Mouse (Mus musculus): Measurements from ENCODE around the gene Glud1. TPM values are rescaled to one million over a fixed set of nuclear protein-coding genes. Genes with fewer than 3 reads are reported as not detected.
"Not testable (repeated sequence)": the region's sequence is repeated elsewhere in the genome, so short reads cannot be mapped to it uniquely, and the experiment has no call there.

The Glud1 gene
- polyA plus RNA-seq, 1 experiment from 2014 or later = 116 TPM

DNA sequence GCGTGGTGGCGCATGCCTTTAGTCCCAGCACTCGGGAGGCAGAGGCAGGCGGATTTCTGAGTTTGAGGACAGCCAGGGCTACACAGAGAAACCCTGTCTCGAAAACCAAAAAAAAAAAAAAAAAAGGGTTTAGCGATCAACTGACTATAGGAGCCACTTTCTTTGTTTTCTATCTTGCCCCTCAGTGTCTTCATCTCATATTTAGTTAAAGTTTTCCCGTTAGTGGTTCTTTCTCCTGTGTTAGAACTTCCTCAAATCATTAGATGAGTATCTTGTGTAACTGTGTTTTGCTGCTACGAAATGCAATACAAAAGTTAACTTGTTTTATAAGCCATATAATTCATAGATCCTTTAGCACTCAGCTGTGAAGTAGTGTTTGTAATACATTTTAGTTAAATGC lies 3.9 kb downstream of the Glud1 start:
- WGBS = 88% methylated on average over 8 of the region's 8 CpGs
- H3K27me3 ChIP-seq; H3K9ac ChIP-seq; ATAC-seq (ENCODE audit: low FRiP score, low read depth); H3K27ac ChIP-seq (replicated peaks); H3K9me3 ChIP-seq; H3K36me3 ChIP-seq: not testable (repeated sequence)
- Histone ChIP-seq H3K4me1 (replicated peaks) (peaks cover 42% of the 10 kb centered on the region), H3K4me2 (peak overlapping the region; percentile 88; the same call in 1 of the 2 replicates), H3K4me3 (peak overlapping the region; percentile 99; the same call in 1 of the 2 replicates)

DNA sequence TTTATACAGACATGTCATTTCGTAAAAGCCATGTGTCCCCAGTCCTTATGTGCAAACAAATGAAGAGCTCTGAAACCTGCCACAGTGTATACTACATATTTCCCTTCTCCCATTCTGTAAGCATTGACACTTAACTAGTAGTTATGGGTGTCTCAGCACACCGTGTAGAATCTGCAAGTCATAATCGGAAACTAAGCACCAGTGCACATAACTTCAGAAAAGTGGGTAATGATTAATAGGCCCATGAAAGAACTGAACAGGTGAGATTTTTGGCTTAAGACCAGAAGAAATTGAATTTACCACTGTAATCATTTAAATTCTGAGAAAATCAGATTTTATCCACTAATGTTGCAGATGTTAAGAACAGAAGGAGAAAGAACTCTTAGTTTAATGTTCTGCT lies 4.3 kb downstream of the Glud1 start:
- H3K27ac ChIP-seq (replicated peaks) = no peak overlapping the region
- H3K4me1 ChIP-seq (replicated peaks) = peaks cover 38% of the 10 kb centered on the region
- 84% methylated on average over 3 of the region's 3 CpGs for WGBS
- no peak overlapping the region for H3K4me3 ChIP-seq
- H3K9ac ChIP-seq = no peak overlapping the region
- H3K36me3 ChIP-seq = peaks cover 5% of the 10 kb centered on the region
- no peaks in the 10 kb centered on the region for H3K9me3 ChIP-seq
- peak overlapping the region; percentile 88 for H3K4me2 ChIP-seq
- H3K27me3 ChIP-seq = no peaks in the 10 kb centered on the region
- ATAC-seq (ENCODE audit: low FRiP score, low read depth) = no peak

- H3K4me1 ChIP-seq (replicated peaks) = peaks cover 36% of the 10 kb centered on the region
- no peak for ATAC-seq (ENCODE audit: low FRiP score, low read depth)
- H3K9me3 ChIP-seq = no peaks in the 10 kb centered on the region
- no peak overlapping the region for H3K27ac ChIP-seq (replicated peaks)
- H3K9ac ChIP-seq = no peak overlapping the region
- 96% methylated on average over 2 of the region's 2 CpGs for WGBS
- no peak overlapping the region for H3K4me3 ChIP-seq
- no peak overlapping the region for H3K4me2 ChIP-seq
- no peaks in the 10 kb centered on the region for H3K27me3 ChIP-seq
- peaks cover 17% of the 10 kb centered on the region for H3K36me3 ChIP-seq
Observed at GRCm38 (mm10) chr14:34316346-34316745, 5.8 kb downstream of the Glud1 start.

DNA sequence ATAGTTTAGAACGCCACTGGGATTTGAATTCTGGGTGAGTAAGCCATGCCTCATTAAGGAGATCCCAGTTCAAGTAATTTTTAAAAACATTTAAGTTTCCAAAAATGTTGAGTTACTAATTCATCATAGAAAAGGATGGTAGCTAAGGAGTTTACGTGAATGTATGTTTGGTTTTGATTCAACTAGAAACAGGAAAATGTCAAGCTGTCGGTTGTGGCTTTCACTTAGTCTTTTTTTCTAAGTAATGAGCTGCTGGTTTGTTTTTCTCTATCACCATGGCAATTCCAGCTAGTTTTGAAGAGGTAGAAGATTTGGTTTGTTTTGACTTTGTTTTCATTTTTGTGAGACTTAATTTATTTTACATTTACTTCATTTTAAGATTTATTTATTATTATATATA lies 6.9 kb downstream of the Glud1 start:
- no peak for ATAC-seq (ENCODE audit: low FRiP score, low read depth)
- H3K9ac ChIP-seq = no peak overlapping the region
- WGBS = 80% methylated on average over 3 of the region's 3 CpGs
- no peak overlapping the region for H3K27ac ChIP-seq (replicated peaks)
- peaks cover 28% of the 10 kb centered on the region for H3K4me1 ChIP-seq (replicated peaks)
- peaks cover 21% of the 10 kb centered on the region for H3K36me3 ChIP-seq
- no peaks in the 10 kb centered on the region for H3K9me3 ChIP-seq
- H3K27me3 ChIP-seq = no peaks in the 10 kb centered on the region
- H3K4me3 ChIP-seq = no peak overlapping the region
- no peak overlapping the region for H3K4me2 ChIP-seq

DNA sequence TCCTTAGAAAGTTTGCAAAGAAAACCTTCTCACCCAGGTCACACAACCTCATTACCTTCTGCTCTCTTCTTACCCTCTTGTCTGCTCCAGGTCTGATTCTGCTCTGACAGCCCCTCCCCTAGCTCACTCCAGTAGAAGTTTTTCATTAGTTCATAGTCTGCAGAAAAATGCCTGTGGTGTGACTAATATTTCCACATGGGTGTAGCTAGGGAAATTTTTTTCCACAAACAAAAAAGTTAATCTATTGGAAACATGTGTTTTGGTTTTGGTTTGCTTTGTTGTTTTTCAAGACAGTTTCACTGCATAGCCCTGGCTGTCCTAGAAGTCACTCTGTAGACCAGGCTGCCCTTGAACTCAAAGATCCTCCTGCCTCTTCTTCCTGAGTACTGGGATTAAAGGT lies 7.6 kb downstream of the Glud1 start:
- ATAC-seq (ENCODE audit: low FRiP score, low read depth) = no peak
- no peak overlapping the region for H3K4me3 ChIP-seq
- peaks cover 22% of the 10 kb centered on the region for H3K4me1 ChIP-seq (replicated peaks)

GRCm38 (mm10) chr14:34323576-34324085 lies 13.1 kb downstream of the Glud1 start:
- no peak overlapping the region for H3K9ac ChIP-seq
- WGBS = 96% methylated on average over 5 of the region's 5 CpGs
- H3K4me2 ChIP-seq = no peak overlapping the region
- H3K27me3 ChIP-seq = no peaks in the 10 kb centered on the region
- H3K4me1 ChIP-seq (replicated peaks) = no peaks in the 10 kb centered on the region
- no peaks in the 10 kb centered on the region for H3K9me3 ChIP-seq
- no peak for ATAC-seq (ENCODE audit: low FRiP score, low read depth)
- no peak overlapping the region for H3K4me3 ChIP-seq
- H3K27ac ChIP-seq (replicated peaks) = no peak overlapping the region
- peaks cover 55% of the 10 kb centered on the region for H3K36me3 ChIP-seq

More for the DNA sequence above, 7.6 kb downstream of the Glud1 start:
- Histone ChIP-seq H3K9ac (no peak overlapping the region), H3K9me3 (no peaks in the 10 kb centered on the region), H3K27me3 (no peaks in the 10 kb centered on the region), H3K4me2 (no peak overlapping the region), H3K36me3 (peaks cover 26% of the 10 kb centered on the region), H3K27ac (replicated peaks) (no peak overlapping the region)

DNA sequence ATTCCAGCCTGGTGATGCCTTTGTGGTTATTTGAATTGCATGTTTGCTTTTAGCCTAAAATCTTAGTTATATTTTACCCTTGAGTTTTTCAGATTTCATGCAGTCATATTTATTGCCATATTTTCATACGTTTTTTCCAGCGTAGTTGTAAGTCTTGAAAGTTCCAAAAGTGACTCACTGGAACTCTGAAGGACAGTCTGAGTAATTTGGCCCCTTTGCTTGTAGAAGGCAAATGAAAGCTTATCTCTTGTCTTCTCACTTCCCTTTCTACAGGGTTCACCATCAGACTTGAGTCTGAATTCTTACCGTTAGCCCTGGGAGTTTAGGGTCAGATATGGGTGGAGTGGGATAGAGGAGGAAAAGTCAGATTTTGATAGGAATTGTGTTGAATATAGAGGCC lies 16.1 kb downstream of the Glud1 start:
- no peak overlapping the region for H3K4me3 ChIP-seq
- WGBS = 97% methylated on average over 3 of the region's 3 CpGs
- no peaks in the 10 kb centered on the region for H3K27me3 ChIP-seq
- H3K27ac ChIP-seq (replicated peaks) = no peak overlapping the region
- no peak for ATAC-seq (ENCODE audit: low FRiP score, low read depth)
- H3K4me1 ChIP-seq (replicated peaks) = no peaks in the 10 kb centered on the region
- H3K4me2 ChIP-seq = no peak overlapping the region
- peaks cover 51% of the 10 kb centered on the region for H3K36me3 ChIP-seq
- H3K9me3 ChIP-seq = no peaks in the 10 kb centered on the region
- H3K9ac ChIP-seq = no peak overlapping the region

DNA sequence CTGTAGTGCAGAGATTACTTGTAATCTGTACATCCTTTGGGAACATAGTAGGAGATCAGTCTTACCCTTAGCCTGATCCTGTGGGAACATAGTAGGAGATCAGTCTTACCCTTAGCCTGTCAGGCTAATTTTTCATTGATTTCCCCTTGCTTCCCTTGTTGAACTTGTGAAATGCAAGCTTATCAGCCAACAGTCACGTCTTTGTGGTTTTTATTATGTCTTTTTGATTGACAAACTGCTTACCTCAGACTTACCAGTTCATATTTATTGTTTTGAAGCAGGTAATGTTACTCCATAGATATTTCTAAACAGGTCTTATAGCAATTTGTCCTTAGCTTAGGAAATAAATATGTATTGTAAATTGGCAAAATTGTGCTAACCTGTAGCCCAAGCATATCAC lies 17.1 kb downstream of the Glud1 start:
- Histone ChIP-seq H3K27ac (replicated peaks) (no peak overlapping the region), H3K9ac (no peak overlapping the region), H3K4me2 (no peak overlapping the region), H3K4me1 (replicated peaks) (no peaks in the 10 kb centered on the region), H3K4me3 (no peak overlapping the region), H3K9me3 (no peaks in the 10 kb centered on the region), H3K27me3 (no peaks in the 10 kb centered on the region), H3K36me3 (peaks cover 52% of the 10 kb centered on the region)
- 82% methylated on average over 1 of the region's 1 CpGs for WGBS
- ATAC-seq (ENCODE audit: low FRiP score, low read depth) = no peak

DNA sequence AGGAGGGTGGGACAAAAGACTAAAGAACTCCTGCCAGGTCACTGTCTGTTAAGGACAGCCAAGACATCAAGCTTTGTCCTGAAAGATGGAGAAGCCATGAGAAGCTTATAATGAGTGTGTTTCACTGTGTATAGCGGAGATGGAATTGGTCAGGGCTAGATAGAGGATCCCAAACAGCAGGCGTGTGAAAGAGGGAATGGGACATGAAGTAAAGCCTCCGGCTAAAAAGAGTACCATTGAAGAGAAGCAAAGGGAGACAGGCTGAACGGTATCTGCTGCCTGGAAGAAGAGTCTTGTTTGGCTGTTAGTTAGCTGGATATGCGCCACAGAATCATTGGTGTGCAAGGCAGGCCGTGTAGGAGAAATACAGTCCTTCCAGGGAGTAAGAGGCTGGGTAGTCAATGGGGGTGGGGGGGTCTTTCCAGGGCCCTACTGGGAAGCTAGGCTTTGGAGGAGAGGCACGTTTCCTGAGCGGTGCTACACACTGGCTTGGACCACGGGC lies 20.2 kb downstream of the Glud1 start:
- H3K9me3 ChIP-seq = no peaks in the 10 kb centered on the region
- H3K9ac ChIP-seq = no peak overlapping the region
- no peaks in the 10 kb centered on the region for H3K4me1 ChIP-seq (replicated peaks)
- peak; percentile 90 for ATAC-seq (ENCODE audit: low FRiP score, low read depth)
- WGBS = 76% methylated on average over 9 of the region's 9 CpGs
- H3K4me2 ChIP-seq = no peak overlapping the region
- H3K36me3 ChIP-seq = peaks cover 55% of the 10 kb centered on the region
- H3K4me3 ChIP-seq = no peak overlapping the region
- no peaks in the 10 kb centered on the region for H3K27me3 ChIP-seq
- H3K27ac ChIP-seq (replicated peaks) = peak overlapping the region; percentile 66

DNA sequence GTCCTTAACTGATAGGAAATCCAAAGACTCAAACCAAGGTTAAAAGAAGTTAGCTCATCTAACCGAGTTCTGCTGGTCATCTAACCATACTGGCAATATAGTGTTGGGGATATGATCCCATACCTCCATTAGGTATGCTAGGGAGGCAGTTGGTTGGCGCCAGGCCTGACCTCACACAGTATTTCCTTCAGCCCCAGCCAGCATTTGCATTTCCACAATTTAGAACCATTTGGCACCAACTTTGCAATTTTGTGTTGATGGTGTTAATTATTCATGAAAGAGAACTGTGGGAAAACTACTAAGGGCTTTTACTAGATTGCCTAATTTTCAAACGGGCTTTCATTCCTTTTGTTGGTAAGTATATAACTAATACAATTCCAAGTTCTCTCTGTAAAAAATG lies 21.4 kb downstream of the Glud1 start:
- no peaks in the 10 kb centered on the region for H3K9me3 ChIP-seq
- no peaks in the 10 kb centered on the region for H3K27me3 ChIP-seq
- H3K4me2 ChIP-seq = no peak overlapping the region
- peak overlapping the region; percentile 71 for H3K27ac ChIP-seq (replicated peaks)
- 70% methylated on average over 3 of the region's 3 CpGs for WGBS
- H3K36me3 ChIP-seq = peaks cover 57% of the 10 kb centered on the region
- H3K9ac ChIP-seq = no peak overlapping the region
- no peak overlapping the region for H3K4me3 ChIP-seq
- H3K4me1 ChIP-seq (replicated peaks) = no peaks in the 10 kb centered on the region
- ATAC-seq (ENCODE audit: low FRiP score, low read depth) = no peak

- Histone ChIP-seq H3K27me3 (no peaks in the 10 kb centered on the region), H3K27ac (replicated peaks) (peak overlapping the region; percentile 63), H3K4me3 (no peak overlapping the region), H3K4me2 (no peak overlapping the region), H3K9ac (no peak overlapping the region), H3K36me3 (peaks cover 63% of the 10 kb centered on the region), H3K9me3 (no peaks in the 10 kb centered on the region), H3K4me1 (replicated peaks) (no peaks in the 10 kb centered on the region)
- ATAC-seq (ENCODE audit: low FRiP score, low read depth) = peak; percentile 83
- WGBS = 82% methylated on average over 5 of the region's 5 CpGs
Observed at GRCm38 (mm10) chr14:34332476-34332875, 21.9 kb downstream of the Glud1 start.

DNA sequence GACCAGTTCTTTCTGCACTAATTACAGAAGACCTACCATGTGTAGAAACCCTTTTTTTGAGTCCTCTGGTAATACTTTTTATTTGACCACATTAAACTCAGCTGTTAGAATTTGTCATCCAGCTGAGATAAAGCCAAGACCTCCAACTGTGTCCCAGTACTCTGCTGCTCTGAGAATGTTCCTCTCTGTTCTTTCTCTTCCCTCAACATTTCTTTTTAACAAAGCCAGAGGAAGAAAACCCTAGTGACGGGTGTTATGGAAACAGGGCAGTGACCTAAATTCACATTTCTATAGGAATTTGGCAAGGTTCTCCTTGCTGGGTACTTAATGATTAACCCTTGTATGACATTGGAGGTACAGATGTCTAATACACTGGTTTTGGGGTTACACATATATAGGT lies 28.9 kb downstream of the Glud1 start:
- peak overlapping the region; percentile 38; the same call in 1 of the 2 replicates for H3K27ac ChIP-seq (replicated peaks)
- peaks cover 85% of the 10 kb centered on the region for H3K36me3 ChIP-seq
- 49% methylated on average over 1 of the region's 1 CpGs for WGBS
- ATAC-seq (ENCODE audit: low FRiP score, low read depth) = peak; percentile 65; the same call in 1 of the 2 replicates
- H3K4me2 ChIP-seq = no peak overlapping the region
- H3K9me3 ChIP-seq = no peaks in the 10 kb centered on the region
- no peaks in the 10 kb centered on the region for H3K4me1 ChIP-seq (replicated peaks)
- H3K9ac ChIP-seq = no peak overlapping the region
- H3K27me3 ChIP-seq = no peaks in the 10 kb centered on the region
- H3K4me3 ChIP-seq = no peak overlapping the region

DNA sequence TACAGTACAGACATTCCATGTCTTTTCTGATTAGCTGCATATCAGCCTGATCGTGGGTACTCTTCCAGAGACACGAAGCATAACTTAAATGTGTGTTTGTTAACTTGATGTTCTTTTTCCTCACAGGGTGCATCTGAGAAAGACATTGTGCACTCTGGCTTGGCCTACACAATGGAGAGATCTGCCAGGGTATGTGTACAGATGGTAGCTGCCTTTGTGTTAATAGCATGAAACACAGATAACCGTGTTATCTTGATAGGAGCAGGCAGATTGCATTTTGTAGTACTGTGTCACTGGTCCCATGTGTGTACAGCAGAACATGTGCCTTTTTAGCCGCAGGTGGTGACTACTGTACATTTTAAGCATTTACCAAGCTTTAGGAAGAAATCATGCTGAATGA lies 31.5 kb downstream of the Glud1 start:
- H3K4me3 ChIP-seq = no peak overlapping the region
- H3K9me3 ChIP-seq = no peaks in the 10 kb centered on the region
- no peaks in the 10 kb centered on the region for H3K27me3 ChIP-seq
- H3K4me2 ChIP-seq = no peak overlapping the region
- WGBS = 86% methylated on average over 4 of the region's 4 CpGs
- H3K4me1 ChIP-seq (replicated peaks) = no peaks in the 10 kb centered on the region
- H3K27ac ChIP-seq (replicated peaks) = no peak overlapping the region
- no peak for ATAC-seq (ENCODE audit: low FRiP score, low read depth)
- H3K36me3 ChIP-seq = peaks cover 60% of the 10 kb centered on the region
- no peak overlapping the region for H3K9ac ChIP-seq
